Mouse (Mus musculus): Measurements from ENCODE around the gene Nek7.

The Nek7 gene

DNA sequence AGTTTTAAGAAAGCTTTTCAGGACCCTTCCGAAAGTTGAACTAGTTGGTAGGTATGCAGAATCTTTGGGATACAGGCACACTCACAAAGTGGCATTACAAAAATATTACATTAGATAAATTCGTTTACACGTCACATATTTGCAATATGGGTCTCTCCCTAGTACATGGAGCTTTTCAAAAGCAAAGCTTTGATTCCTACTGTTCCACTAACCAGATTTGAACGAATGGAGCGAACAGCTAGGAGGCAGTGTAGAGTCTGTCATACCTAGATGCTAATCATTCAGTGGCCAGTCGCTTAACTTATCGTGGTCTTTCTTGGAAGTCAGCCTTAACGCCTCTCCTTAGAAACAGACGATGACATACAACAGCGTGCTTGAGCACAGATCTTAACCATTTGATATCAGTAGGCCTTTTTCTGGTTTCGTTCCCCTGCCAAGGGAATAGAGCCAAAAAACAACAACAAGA lies at the start of gene Nek7:
TSS of gene Nek7 (minus strand) at position 146 of the 466 bp plus-strand sequence.
- DNase-seq (ENCODE audit: low spot score in 2 of 2), result peak in 1 of 2 experiments; percentile 38

DNA sequence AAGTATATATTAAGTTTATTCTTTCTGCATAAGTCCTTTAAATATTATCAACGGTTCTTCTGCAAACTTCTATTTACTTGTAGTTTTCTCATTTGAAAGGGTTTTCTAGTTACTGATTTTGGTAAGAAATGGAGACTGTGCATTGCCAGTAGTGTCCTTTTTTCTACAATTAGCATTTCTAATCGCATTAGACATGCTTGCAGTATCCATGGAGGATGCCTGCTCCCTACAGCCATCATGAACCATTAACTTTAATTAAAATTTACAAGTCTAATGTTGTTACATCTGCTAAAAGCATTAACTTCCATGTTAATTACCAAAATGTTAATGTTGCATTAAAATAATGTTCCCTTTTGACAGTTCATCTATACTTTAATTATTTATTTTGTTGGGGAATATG lies 42.4 kb upstream of the Nek7 start:
- DNase-seq (ENCODE audit: low spot score in 2 of 2), result no peak

DNA sequence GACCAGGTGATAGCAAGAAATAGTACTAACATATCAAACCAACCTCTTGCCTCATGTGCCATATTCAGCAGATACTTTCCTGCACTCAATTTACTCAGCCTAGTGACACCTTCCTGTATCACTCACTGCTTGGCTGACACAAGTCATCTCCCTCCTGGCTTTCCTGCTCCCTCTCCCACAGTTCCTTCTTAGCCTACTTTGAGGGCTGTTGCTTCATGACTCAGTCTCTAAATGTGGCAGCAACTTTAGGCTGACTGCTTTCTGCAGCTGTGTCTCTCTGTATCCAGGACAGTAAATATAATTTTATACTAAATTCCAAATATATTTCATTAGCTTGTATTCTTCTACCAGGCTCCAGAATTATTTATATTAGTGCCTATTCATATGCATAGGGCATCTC lies 34.3 kb upstream of the Nek7 start:
- no peak for DNase-seq (ENCODE audit: low spot score in 2 of 2)

DNA sequence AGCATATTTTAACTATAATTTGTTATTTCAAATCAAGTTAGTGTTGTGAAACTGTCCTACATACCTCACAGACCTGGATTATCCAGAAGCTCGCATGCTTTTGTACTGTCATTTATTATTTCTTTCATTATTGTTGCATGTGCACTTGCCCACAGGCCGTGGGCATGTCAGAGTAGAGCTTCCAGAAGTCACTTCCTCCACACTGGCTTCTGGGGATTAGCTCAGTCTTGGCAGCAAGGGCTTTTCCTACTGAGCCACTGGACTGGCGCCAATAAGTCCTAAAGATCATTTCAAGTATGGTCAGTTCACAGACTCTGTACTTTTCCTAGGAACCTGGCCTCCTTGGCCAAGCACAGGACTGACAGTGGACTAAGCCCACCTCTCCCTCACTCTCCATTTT lies 25.1 kb upstream of the Nek7 start:
- no peak for DNase-seq (ENCODE audit: low spot score in 2 of 2)

DNA sequence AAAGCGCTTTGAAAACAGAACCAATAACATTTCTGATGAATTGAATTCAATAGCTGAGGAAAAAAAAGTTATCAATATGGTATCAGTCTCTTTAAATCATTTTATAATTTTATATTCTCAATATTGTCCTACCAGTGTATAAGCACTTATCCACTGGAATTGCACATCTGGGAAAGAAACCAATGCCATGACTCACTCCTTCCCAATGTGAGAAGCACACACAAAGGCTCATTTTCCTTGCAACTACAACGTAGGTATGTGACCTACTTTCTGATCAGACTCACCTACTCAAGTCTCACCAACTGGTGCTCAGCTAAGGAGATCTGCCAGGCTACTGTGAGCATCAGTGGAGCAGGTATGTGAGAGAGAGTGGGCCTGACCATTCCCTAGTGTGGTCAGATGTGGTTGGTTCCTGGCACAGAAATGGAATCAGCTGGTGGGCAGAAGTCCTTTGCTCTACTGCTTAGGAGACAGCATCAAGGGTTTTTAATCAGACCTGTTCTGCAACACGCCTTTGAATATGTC lies 23.4 kb upstream of the Nek7 start:
- DNase-seq (ENCODE audit: low spot score in 2 of 2), result no peak

DNA sequence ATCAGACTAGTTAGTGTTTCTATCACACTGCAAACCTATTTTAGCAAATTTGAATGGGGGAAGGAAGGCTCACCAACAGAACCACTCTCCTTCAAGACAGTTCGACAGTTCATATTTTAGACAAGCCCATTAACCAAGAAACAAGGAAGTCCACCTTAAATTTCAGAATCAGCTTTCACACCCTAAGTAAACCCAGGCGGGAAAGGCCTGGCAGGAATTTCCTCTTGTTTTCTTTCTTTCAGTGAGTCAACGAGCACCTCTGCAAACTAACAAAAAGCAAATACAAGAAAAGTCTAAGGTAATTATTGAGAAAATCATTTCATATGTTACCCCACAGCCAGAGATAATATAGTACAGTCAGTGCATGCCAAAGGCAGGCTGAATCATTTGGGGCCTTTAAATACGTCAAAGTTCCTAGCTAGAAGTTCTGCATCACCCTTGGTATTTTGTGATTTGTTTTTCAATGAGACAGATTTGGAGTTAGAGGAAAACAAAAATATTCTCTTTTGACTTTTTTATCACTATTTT lies 21.1 kb upstream of the Nek7 start:
- DNase-seq (ENCODE audit: low spot score in 2 of 2), result no peak

DNA sequence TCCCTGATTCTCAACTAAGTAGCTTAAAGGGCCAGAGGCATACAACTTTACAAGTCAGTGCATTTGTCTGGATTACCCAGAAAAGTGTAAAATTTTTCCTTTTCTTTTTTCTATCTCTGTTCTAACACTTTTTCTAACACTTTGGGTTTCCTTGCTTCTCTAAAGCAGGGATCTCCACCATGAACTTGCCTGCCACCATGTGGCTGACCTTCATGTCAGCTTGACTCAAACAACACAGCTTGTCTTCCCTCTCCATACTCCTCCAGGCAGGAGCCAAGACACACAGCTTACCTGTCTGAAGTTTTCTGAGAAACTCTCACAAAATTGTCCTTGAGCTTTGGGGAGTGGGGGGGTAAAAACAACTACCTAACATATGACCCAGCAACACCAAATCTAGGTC lies 17.9 kb upstream of the Nek7 start:
- DNase-seq (ENCODE audit: low spot score in 2 of 2), result peak in 1 of 2 experiments; percentile 14

DNA sequence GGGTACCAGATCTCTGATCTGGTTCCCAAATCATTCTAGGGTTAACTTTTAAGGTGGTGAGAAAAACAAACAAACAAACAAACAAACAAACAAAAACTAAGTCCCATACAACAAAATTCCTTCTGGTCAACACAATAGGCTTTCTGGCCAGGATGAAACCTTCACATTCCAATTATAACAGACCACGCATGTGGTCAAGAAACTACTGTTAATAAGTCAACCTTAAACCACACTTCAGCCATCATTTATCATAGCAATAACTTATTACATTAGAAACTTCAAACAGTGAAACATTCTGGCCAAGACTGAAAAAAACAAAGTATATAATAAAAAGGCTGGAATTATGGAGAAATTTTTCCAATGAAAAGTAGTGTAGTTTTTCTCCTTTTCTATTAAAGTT lies 14.6 kb upstream of the Nek7 start:
- no peak for DNase-seq (ENCODE audit: low spot score in 2 of 2)

DNA sequence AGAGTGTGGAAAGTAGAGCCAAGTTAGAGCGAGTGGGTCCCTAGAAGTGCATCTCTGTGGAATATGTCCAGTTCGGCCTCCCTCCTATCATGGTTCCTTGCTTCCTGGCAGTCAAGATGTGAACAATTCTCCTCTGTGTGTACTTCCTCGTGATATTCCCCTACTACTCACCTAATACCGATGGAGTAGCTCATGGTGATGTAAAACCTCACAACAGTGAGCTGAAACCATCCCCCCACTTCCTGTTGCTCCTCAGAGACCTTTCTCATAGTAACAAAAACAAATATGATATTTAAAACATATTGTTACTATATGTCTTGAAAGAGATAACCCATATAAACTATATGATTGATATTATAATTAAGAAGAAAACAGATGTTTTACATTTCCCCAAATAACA lies 9.0 kb upstream of the Nek7 start:
- DNase-seq (ENCODE audit: low spot score in 2 of 2), result no peak

DNA sequence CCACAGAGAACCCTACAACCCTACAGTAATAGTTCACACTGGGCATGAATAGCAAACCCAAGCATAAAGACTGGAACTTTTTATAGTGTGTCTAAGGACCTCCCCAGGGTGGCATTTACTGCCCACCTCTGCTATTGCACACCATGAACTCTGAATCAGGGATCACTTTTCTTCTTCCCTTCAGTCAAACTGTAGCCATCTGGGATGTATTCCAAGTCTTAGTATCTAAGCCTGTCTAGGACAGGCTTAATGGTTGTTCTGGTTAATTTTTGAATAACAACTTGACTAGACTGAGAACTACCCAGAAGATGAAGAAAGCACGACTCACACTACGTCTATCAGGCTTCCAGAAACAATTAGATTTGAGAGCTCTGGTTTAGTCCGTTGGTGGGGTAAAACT lies 8.5 kb upstream of the Nek7 start:
- no peak for DNase-seq (ENCODE audit: low spot score in 2 of 2)

DNA sequence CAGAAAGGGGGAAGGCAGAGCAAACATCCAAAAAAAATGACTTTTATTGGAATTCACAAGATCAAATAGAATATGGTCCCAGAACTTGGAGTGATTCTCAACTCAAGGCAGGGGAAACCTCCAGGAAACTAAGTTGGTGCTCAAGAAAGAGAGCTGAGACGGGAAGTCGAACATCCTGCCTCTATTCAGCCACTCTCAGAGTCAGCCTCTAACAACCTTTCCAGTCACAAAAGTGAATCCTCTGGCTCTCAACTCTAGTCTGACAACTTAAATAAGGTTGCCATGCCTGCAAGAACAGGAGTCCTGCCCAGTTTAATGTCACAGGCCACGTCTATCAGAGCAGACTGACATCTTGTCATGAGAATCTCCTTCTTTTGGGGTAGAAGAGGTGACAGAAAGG lies 7.9 kb upstream of the Nek7 start:
- DNase-seq (ENCODE audit: low spot score in 2 of 2), result no peak

DNA sequence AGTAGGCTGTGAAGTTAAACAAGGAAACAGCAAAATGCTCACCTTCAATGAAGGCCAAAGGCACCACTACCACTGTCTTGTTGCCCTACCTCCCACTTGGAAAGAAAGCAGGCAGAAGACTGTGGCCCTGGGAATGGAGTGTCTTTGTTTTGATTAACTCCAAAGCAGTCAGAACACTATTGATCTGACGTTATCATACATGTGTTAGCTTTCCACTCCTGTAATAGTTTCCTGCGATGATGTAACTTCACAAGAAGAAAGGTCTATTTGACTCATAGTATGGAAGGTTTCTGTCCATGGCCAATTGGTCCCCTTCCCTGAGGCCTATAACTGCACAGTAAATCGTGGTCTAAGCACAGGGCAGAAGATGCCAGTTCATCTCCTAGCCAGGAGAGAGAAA lies 6.3 kb upstream of the Nek7 start:
- DNase-seq (ENCODE audit: low spot score in 2 of 2), result no peak

DNA sequence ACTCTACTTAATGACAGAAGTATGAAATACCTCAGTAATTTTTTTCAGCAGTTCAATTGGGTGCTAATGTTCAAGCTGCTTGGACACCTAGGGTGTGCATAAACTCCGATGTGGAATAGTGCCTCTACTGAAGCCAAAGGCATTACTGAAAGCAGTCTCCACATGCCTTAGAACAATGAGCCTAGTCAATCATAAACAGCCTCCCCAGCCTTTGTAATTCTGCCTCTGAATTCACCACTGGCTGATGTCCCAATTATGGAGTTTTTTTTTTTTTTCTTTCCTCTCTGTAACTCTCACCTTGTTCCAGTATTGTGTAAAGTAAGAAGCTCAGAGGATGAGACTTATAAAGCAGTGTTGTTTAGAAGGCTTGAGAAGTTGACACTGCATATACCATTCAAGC lies 3.9 kb upstream of the Nek7 start:
- no peak for DNase-seq (ENCODE audit: low spot score in 2 of 2)

DNA sequence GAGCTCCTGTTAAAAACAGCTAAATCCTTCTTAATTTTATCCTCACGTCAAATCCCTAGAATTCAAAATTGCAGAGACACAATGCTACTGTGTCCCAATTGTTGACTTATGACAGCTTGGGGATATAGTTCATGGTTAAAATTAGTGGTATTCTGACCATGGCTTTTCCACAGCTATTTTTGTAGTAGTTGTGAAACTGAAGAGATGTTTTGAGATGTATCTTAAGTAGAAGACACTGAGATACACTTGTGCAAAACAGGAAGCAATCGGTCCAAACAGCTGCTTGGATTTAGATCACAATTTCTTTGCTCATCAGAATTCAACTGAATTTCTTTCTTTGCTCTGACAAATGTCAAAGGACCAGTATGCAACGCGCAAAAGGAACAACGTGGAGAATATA lies 2.9 kb upstream of the Nek7 start:
- no peak for DNase-seq (ENCODE audit: low spot score in 2 of 2)

DNA sequence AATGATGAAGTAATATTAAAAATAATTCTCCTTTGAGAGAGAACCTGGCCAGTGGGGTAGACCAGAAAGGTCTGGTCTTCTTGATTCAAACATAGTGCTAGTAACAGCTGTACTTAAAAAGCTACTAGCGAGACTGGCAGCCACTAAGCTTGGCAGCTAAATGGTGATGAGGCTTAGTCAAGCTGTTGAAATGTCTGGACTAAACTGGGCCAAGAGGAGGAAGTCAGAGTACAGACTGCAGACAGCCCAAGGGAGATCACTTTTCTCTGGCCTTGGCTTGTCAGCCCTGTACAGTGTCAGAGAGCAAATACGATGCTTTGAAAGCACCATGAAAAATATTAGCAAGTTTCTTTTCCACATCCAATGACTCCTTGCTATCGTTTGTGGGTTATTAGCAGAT lies 2.5 kb upstream of the Nek7 start:
- DNase-seq (ENCODE audit: low spot score in 2 of 2), result no peak

DNA sequence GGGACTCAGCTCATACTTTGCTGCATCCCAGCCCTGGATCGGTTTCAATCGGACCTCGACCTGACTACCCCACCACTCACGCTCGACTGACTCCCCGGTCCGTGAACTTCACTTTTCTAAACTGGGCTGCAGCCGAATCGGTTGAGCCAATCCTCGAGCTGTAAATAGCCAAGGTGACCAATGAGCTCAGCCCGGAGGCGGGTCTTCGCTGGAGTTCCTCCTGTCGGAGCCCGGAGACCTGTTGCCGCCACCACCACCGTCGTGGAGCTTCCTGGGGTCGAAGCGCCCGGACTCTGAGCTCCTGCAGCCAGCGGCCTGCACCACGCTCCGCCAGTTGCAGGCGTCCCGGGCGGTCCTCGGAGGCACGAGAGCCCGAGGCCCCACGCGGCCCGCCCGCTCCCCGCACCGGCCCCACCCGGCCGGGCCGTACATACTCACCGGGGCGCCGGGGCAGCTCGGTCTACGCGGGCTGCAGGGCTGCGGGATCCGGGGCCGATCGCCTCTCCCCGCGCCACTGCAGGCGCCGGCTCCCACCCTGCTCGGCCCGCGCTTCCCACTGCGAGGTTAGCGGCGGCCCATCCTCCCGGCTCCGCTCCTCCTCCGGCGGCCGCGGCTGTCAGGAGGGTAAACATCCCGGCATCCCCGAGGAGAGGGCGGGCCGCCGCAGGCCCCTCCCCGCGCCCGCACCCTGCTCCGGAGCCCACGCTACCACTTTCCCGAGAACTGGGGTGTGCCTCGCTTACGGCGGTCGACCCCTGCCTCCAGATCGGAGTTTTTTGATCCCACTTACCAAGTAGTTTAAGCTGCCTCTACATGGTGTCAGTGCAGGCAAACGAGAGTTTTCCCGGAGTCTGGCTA lies 598 bp downstream of the Nek7 start:
- peak; percentile 96 to 97 for DNase-seq (ENCODE audit: low spot score in 2 of 2)

DNA sequence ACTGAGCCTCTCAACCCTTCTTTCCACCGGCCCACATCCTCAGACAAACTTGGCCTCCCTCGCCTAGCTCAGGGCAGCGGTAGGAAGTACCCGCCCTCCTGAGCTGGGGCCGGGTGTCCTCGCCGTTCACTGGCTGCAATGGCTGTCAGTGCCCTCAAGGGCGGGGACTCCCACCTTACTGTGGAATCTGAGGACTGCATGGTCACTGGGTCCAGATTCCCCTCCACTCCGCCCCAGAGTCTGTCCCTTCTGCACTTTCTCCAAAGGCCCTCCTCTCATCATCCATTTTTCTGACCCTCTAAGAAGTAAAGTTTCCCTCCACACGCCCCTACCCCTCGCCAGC lies 2.0 kb downstream of the Nek7 start:
- peak; percentile 75 to 78 for DNase-seq (ENCODE audit: low spot score in 2 of 2)

DNA sequence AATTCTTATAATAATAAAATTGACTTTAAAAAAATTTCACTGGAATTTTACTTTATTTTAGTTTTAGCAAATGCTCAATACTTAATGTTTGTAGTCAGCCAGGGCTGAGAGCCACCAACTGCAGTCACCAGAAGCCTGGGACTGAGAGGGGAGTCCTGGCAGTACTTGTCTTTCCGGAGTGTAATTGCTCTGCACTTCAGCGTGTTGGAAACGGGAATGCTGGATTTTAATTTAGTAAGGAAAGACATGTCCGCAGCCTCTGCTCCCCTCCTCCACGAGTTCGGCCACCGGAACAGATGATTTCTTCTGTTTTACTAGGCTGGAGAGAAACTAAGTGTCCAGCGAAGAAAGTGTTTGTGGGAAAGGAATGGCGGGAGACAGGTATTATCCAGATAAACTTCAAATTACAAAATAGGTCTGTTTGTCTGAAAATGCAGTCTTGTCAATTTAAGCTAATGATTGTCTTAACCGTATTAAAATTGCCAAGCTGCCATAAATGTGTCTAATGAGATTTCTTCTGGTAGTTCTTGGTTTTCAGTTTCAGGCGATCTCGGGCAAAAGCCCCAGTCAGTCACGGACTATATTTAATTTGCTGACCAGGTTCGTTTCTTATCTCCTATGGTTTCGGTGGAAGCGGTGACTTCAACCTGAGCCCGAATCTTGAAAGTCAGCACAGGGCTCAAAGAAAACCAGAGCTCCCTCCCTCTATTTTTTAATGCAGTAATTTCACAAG lies 2.5 kb downstream of the Nek7 start:
- no peak for DNase-seq (ENCODE audit: low spot score in 2 of 2)

DNA sequence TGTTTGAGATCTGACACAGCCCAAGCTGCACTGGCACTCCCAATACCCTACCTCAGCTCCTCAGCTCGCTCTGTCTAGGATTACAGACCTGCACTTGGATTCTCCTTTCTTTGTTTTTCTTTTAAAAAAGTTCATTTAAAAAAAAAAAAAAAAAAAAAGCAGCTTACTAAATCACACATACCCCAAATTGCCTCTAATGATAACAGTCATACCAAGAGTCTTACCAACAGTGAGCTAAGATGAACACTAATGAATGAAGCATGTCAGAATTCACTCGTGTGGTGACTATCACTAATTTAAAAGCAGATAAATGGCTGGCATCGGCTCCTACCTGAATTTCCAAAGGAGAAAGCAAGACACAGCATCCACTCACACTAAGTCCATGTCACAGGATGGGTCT lies 4.6 kb downstream of the Nek7 start:
- no peak for DNase-seq (ENCODE audit: low spot score in 2 of 2)

DNA sequence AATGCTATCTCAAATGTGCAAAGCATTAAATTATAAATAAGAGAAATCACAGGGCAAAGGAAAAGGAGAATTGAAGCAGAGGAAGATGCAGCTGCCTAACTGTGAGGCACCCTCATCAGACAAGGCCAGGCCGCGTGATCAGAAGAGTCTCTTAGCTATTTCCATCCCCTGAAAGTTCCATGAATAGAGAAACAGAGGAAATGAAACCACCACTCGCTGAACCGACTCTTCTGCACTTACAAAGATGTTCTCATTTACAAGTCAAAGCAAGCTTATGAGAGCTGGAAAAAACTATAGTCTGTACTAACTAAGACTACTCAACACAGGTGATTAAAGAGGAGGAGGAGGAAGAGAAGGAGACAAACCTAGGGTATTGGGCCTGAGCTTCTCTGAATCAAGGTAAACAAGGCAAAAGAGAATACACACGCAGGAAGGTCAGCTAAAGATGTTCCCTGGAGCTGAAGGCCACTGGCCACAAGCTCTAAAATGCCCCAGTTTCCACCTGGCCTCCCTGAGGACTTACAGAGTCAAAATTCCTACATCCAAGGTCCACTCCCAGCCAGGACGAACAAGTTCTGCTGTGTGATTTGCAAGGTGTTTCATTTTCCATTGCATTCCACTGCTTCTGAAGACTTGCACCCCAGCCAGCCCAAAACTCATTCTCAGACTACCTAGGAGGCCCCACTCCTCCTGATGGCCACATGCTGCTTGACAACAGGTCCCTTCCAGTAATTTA lies 5.2 kb downstream of the Nek7 start:
- no peak for DNase-seq (ENCODE audit: low spot score in 2 of 2)

DNA sequence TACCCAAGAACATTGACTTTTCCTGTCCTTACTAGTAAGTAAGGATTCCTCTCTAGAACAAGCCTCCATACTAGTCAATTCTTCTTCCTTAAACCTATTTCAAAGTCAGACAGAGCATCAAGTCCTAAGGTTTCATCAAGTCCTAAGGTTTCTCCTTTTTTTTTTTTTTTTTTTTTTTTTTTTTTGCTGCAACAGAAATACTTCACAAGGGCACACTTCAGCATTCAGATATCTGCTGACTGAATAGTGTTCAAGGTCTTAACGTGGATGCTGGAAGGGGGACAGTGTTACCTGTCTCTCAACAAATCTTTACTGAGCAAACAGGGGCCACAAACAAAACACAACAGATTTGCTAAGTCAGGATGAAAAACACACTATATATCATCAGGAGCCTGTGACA lies 7.8 kb downstream of the Nek7 start:
- no peak for DNase-seq (ENCODE audit: low spot score in 2 of 2)

DNA sequence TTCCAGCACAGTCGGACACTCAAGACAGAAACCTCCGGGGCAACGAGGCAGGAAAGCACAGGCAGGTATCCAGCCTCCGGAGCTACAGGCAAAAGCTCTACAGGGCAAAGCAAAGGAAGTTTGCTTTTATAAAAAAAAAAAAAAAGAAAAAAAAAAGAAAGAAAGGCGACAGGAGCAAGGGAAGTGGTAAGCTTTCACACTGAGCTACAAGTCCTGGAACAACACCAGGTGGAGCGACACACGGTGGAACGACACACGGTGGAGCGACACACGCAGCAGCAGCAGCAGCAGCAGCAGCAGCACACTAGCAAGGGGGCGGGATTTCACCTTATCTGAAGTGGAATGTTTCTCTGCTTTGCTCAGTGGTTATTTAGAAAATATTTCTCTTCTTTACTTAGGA lies 10.8 kb downstream of the Nek7 start:
- DNase-seq (ENCODE audit: low spot score in 2 of 2), result no peak
